Mouse (Mus musculus): ENCODE results near the gene Vmn2r37.
"Not testable (repeated sequence)": the region's sequence is repeated elsewhere in the genome, so short reads cannot be mapped to it uniquely, and the experiment has no call there.

DNA sequence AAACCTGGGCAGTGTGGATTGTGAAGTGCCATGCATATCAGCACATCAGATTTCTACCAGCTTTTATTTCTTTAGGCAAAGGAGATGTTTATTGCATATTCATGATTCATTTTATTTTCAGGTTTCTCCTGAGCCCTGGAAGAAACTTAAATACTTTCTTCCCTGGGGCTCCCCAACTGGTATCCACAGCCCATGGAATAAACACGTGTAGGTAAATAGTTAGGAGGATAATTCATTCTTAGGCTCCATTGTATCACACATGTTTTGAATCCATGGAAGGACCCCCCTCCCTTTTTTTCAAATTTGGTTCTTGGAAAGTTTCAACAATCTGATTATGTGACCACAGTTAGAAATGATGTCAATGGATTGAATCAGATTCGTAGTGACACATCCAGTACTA, at the start of gene Vmn2r37:
- TF ChIP-seq CTCF, POLR2A (IDR thresholded peaks at IDR 0.05; ENCODE audit: extremely low read depth, insufficient read depth, low read length): not testable (repeated sequence)

Data from cortical plate, adult 2 months (tissue).